Mouse (Mus musculus): ENCODE data around the gene Dnah11. TPM values are rescaled to one million over a fixed set of nuclear protein-coding genes. Genes with fewer than 3 reads are reported as not detected.
"Not testable (repeated sequence)": the region's sequence is repeated elsewhere in the genome, so short reads cannot be mapped to it uniquely, and the experiment has no call there.

The Dnah11 gene
- polyA plus RNA-seq, 1 experiment from 2014 or later, result 0.36 TPM

GRCm38 (mm10) chr12:117900798-117901197 lies 298.0 kb downstream of the Dnah11 start:
- H3K9me3 ChIP-seq (ENCODE audit: control insufficient read depth, low read length); DNase-seq (ENCODE audit: low spot score); H3K4me3 ChIP-seq (ENCODE audit: low read depth, low read length); H3K36me3 ChIP-seq (ENCODE audit: control insufficient read depth, insufficient read depth, low read length); ATAC-seq (replicated peaks; ENCODE audit: low FRiP score); H3K27ac ChIP-seq (ENCODE audit: low read depth, low read length); H3K9ac ChIP-seq (ENCODE audit: low read length); H3K4me1 ChIP-seq (replicated peaks; ENCODE audit: control insufficient read depth, insufficient read depth, low read length); H3K4me2 ChIP-seq (ENCODE audit: low read depth, low read length, severe bottlenecking); H3K27me3 ChIP-seq (ENCODE audit: control insufficient read depth, insufficient read depth, low read length): not testable (repeated sequence)
- no CpG with 5 or more reads among the region's 4 CpGs for WGBS

GRCm38 (mm10) chr12:117887422-117887821 lies 311.4 kb downstream of the Dnah11 start:
- Histone ChIP-seq H3K4me3 (ENCODE audit: low read depth, low read length) (no peak overlapping the region), H3K27me3 (ENCODE audit: control insufficient read depth, insufficient read depth, low read length) (no peaks in the 10 kb centered on the region), H3K36me3 (ENCODE audit: control insufficient read depth, insufficient read depth, low read length) (no peaks in the 10 kb centered on the region), H3K9me3 (ENCODE audit: control insufficient read depth, low read length) (no peaks in the 10 kb centered on the region), H3K9ac (ENCODE audit: low read length) (no peak overlapping the region), H3K4me2 (ENCODE audit: low read depth, low read length, severe bottlenecking) (no peak overlapping the region), H3K4me1 (replicated peaks; ENCODE audit: control insufficient read depth, insufficient read depth, low read length) (no peaks in the 10 kb centered on the region), H3K27ac (ENCODE audit: low read depth, low read length) (no peak overlapping the region)
- 89% methylated on average over 3 of the region's 3 CpGs for WGBS
- no peak for DNase-seq (ENCODE audit: low spot score)
- ATAC-seq (replicated peaks; ENCODE audit: low FRiP score), result no peak

- Histone ChIP-seq H3K4me2 (ENCODE audit: low read depth, low read length, severe bottlenecking) (no peak overlapping the region), H3K4me3 (ENCODE audit: low read depth, low read length) (no peak overlapping the region), H3K9ac (ENCODE audit: low read length) (no peak overlapping the region), H3K27ac (ENCODE audit: low read depth, low read length) (no peak overlapping the region), H3K4me1 (replicated peaks; ENCODE audit: control insufficient read depth, insufficient read depth, low read length) (no peaks in the 10 kb centered on the region), H3K9me3 (ENCODE audit: control insufficient read depth, low read length) (no peaks in the 10 kb centered on the region), H3K36me3 (ENCODE audit: control insufficient read depth, insufficient read depth, low read length) (no peaks in the 10 kb centered on the region), H3K27me3 (ENCODE audit: control insufficient read depth, insufficient read depth, low read length) (no peaks in the 10 kb centered on the region)
- no peak for ATAC-seq (replicated peaks; ENCODE audit: low FRiP score)
- 96% methylated on average over 2 of the region's 2 CpGs for WGBS
- no peak for DNase-seq (ENCODE audit: low spot score)
Measured at GRCm38 (mm10) chr12:117884627-117885026, 314.2 kb downstream of the Dnah11 start.

GRCm38 (mm10) chr12:117878341-117878740 lies 320.5 kb downstream of the Dnah11 start:
- Histone ChIP-seq H3K4me2 (ENCODE audit: low read depth, low read length, severe bottlenecking) (no peak overlapping the region), H3K27me3 (ENCODE audit: control insufficient read depth, insufficient read depth, low read length) (no peaks in the 10 kb centered on the region), H3K9me3 (ENCODE audit: control insufficient read depth, low read length) (no peaks in the 10 kb centered on the region), H3K36me3 (ENCODE audit: control insufficient read depth, insufficient read depth, low read length) (no peaks in the 10 kb centered on the region), H3K9ac (ENCODE audit: low read length) (no peak overlapping the region), H3K4me3 (ENCODE audit: low read depth, low read length) (no peak overlapping the region), H3K27ac (ENCODE audit: low read depth, low read length) (no peak overlapping the region), H3K4me1 (replicated peaks; ENCODE audit: control insufficient read depth, insufficient read depth, low read length) (no peaks in the 10 kb centered on the region)
- ATAC-seq (replicated peaks; ENCODE audit: low FRiP score) (no peak), DNase-seq (ENCODE audit: low spot score) (no peak)
- WGBS, result 95% methylated on average over 13 of the region's 13 CpGs

GRCm38 (mm10) chr12:117872265-117872664 lies 326.6 kb downstream of the Dnah11 start:
- ATAC-seq (replicated peaks; ENCODE audit: low FRiP score), result no peak
- Histone ChIP-seq H3K27me3 (ENCODE audit: control insufficient read depth, insufficient read depth, low read length) (no peaks in the 10 kb centered on the region), H3K9ac (ENCODE audit: low read length) (no peak overlapping the region), H3K4me1 (replicated peaks; ENCODE audit: control insufficient read depth, insufficient read depth, low read length) (no peaks in the 10 kb centered on the region), H3K27ac (ENCODE audit: low read depth, low read length) (no peak overlapping the region), H3K4me2 (ENCODE audit: low read depth, low read length, severe bottlenecking) (no peak overlapping the region), H3K4me3 (ENCODE audit: low read depth, low read length) (no peak overlapping the region), H3K36me3 (ENCODE audit: control insufficient read depth, insufficient read depth, low read length) (no peaks in the 10 kb centered on the region; the same call in 1 of the 2 replicates), H3K9me3 (ENCODE audit: control insufficient read depth, low read length) (no peaks in the 10 kb centered on the region; the same call in 1 of the 2 replicates)
- DNase-seq (ENCODE audit: low spot score), result no peak
- 88% methylated on average over 5 of the region's 5 CpGs for WGBS

GRCm38 (mm10) chr12:117867708-117868564 lies 330.9 kb downstream of the Dnah11 start:
- Histone ChIP-seq H3K36me3 (ENCODE audit: control insufficient read depth, insufficient read depth, low read length) (no peaks in the 10 kb centered on the region; the same call in 1 of the 2 replicates), H3K9ac (ENCODE audit: low read length) (no peak overlapping the region), H3K4me2 (ENCODE audit: low read depth, low read length, severe bottlenecking) (no peak overlapping the region), H3K9me3 (ENCODE audit: control insufficient read depth, low read length) (no peaks in the 10 kb centered on the region; the same call in 1 of the 2 replicates), H3K4me3 (ENCODE audit: low read depth, low read length) (no peak overlapping the region), H3K27ac (ENCODE audit: low read depth, low read length) (no peak overlapping the region), H3K27me3 (ENCODE audit: control insufficient read depth, insufficient read depth, low read length) (no peaks in the 10 kb centered on the region), H3K4me1 (replicated peaks; ENCODE audit: control insufficient read depth, insufficient read depth, low read length) (no peaks in the 10 kb centered on the region)
- no peak for DNase-seq (ENCODE audit: low spot score)
- WGBS, result 93% methylated on average over 4 of the region's 4 CpGs
- ATAC-seq (replicated peaks; ENCODE audit: low FRiP score), result no peak

- H3K27me3 ChIP-seq (ENCODE audit: control insufficient read depth, insufficient read depth, low read length), result no peaks in the 10 kb centered on the region
- H3K4me3 ChIP-seq (ENCODE audit: low read depth, low read length), result no peak overlapping the region
- 92% methylated on average over 5 of the region's 5 CpGs for WGBS
- ATAC-seq (replicated peaks; ENCODE audit: low FRiP score) (no peak), DNase-seq (ENCODE audit: low spot score) (no peak)
- H3K4me1 ChIP-seq (replicated peaks; ENCODE audit: control insufficient read depth, insufficient read depth, low read length), result no peaks in the 10 kb centered on the region
- H3K9me3 ChIP-seq (ENCODE audit: control insufficient read depth, low read length), result no peaks in the 10 kb centered on the region
- H3K4me2 ChIP-seq (ENCODE audit: low read depth, low read length, severe bottlenecking), result no peak overlapping the region
- H3K27ac ChIP-seq (ENCODE audit: low read depth, low read length), result no peak overlapping the region
- no peaks in the 10 kb centered on the region; the same call in 1 of the 2 replicates for H3K36me3 ChIP-seq (ENCODE audit: control insufficient read depth, insufficient read depth, low read length)
- no peak overlapping the region for H3K9ac ChIP-seq (ENCODE audit: low read length)
Measured at GRCm38 (mm10) chr12:117862655-117863054, 336.2 kb downstream of the Dnah11 start.

- no peaks in the 10 kb centered on the region for H3K9me3 ChIP-seq (ENCODE audit: control insufficient read depth, low read length)
- no peak for DNase-seq (ENCODE audit: low spot score)
- no peak overlapping the region for H3K9ac ChIP-seq (ENCODE audit: low read length)
- H3K4me3 ChIP-seq (ENCODE audit: low read depth, low read length), result no peak overlapping the region
- no peaks in the 10 kb centered on the region for H3K36me3 ChIP-seq (ENCODE audit: control insufficient read depth, insufficient read depth, low read length)
- 52% methylated on average over 3 of the region's 3 CpGs for WGBS
- no peak overlapping the region for H3K4me2 ChIP-seq (ENCODE audit: low read depth, low read length, severe bottlenecking)
- ATAC-seq (replicated peaks; ENCODE audit: low FRiP score), result no peak
- H3K27ac ChIP-seq (ENCODE audit: low read depth, low read length), result no peak overlapping the region
- no peaks in the 10 kb centered on the region for H3K27me3 ChIP-seq (ENCODE audit: control insufficient read depth, insufficient read depth, low read length)
- H3K4me1 ChIP-seq (replicated peaks; ENCODE audit: control insufficient read depth, insufficient read depth, low read length), result no peaks in the 10 kb centered on the region
Measured at GRCm38 (mm10) chr12:117861249-117861648, 337.6 kb downstream of the Dnah11 start.

- Histone ChIP-seq H3K36me3 (ENCODE audit: control insufficient read depth, insufficient read depth, low read length) (no peaks in the 10 kb centered on the region), H3K4me1 (replicated peaks; ENCODE audit: control insufficient read depth, insufficient read depth, low read length) (no peaks in the 10 kb centered on the region), H3K4me2 (ENCODE audit: low read depth, low read length, severe bottlenecking) (no peak overlapping the region), H3K27ac (ENCODE audit: low read depth, low read length) (no peak overlapping the region), H3K9ac (ENCODE audit: low read length) (no peak overlapping the region), H3K4me3 (ENCODE audit: low read depth, low read length) (no peak overlapping the region), H3K9me3 (ENCODE audit: control insufficient read depth, low read length) (no peaks in the 10 kb centered on the region), H3K27me3 (ENCODE audit: control insufficient read depth, insufficient read depth, low read length) (no peaks in the 10 kb centered on the region)
- peak; percentile 34 for DNase-seq (ENCODE audit: low spot score)
- ATAC-seq (replicated peaks; ENCODE audit: low FRiP score), result no peak
- 82% methylated on average over 7 of the region's 7 CpGs for WGBS
Measured at GRCm38 (mm10) chr12:117860840-117861239, 338.0 kb downstream of the Dnah11 start.

Measured in forebrain, embryonic 11.5 days (tissue).